Mouse (Mus musculus) embryonic facial prominence, embryonic 13.5 days (tissue): ENCODE measurements at regions not wholly inside any gene's neighbourhood (a gene's known extent, or its start where the extent isn't known, plus 50 kb on each side); places are given as distances from the start of the nearest gene placed in this dataset.

Source experiments
- ATAC-seq: fragments of 200-750 bp; cut with Nextera tagmentation; 2 replicates; pipeline ENCODE4 v1.8.0; 2017; ENCODE audit warnings: low read depth; ENCODE audit not compliant: insufficient number of reproducible peaks, insufficient read depth, low FRiP score, low TSS enrichment
- H3K27ac ChIP-seq: fragments of 300-500 bp; sonication (generic); 2 replicates; pipeline ENCODE4 v1.5.1; 2015; ENCODE audit warnings: moderate library complexity, mild to moderate bottlenecking, inconsistent platforms
- H3K27me3 ChIP-seq: fragments of 300-500 bp; sonication (generic); 2 replicates; pipeline ENCODE4 v1.6.1; 2015; ENCODE audit warnings: mild to moderate bottlenecking, inconsistent platforms
- H3K36me3 ChIP-seq: fragments of 300-500 bp; sonication (generic); 2 replicates; pipeline ENCODE4 v1.6.1; 2015; ENCODE audit warnings: mild to moderate bottlenecking, inconsistent platforms
- H3K4me1 ChIP-seq: fragments of 300-500 bp; sonication (generic); 2 replicates; pipeline ENCODE4 v1.6.1; 2015; ENCODE audit warnings: inconsistent platforms
- H3K4me2 ChIP-seq: fragments of 300-500 bp; sonication (generic); 2 replicates; pipeline ENCODE4 v1.6.1; 2015; ENCODE audit warnings: moderate library complexity, mild to moderate bottlenecking, inconsistent platforms
- H3K4me3 ChIP-seq: fragments of 300-500 bp; sonication (generic); 2 replicates; pipeline ENCODE4 v1.5.1; 2015; ENCODE audit warnings: mild to moderate bottlenecking, inconsistent platforms
- H3K9ac ChIP-seq: fragments of 300-500 bp; sonication (generic); 2 replicates; pipeline ENCODE4 v1.6.1; 2015; ENCODE audit warnings: mild to moderate bottlenecking, inconsistent platforms
- H3K9me3 ChIP-seq: fragments of 300-500 bp; sonication (generic); 2 replicates; pipeline ENCODE4 v1.6.1; 2016; ENCODE audit warnings: inconsistent platforms
- WGBS: fragments of 180-500 bp; shearing (Covaris S2); methylation state at CpG from one replicate; pipeline ENCODE4 v1.1.7; 2015; ENCODE audit warnings: mixed read lengths; 5-methylcytosine and 5-hydroxymethylcytosine counted together

DNA sequence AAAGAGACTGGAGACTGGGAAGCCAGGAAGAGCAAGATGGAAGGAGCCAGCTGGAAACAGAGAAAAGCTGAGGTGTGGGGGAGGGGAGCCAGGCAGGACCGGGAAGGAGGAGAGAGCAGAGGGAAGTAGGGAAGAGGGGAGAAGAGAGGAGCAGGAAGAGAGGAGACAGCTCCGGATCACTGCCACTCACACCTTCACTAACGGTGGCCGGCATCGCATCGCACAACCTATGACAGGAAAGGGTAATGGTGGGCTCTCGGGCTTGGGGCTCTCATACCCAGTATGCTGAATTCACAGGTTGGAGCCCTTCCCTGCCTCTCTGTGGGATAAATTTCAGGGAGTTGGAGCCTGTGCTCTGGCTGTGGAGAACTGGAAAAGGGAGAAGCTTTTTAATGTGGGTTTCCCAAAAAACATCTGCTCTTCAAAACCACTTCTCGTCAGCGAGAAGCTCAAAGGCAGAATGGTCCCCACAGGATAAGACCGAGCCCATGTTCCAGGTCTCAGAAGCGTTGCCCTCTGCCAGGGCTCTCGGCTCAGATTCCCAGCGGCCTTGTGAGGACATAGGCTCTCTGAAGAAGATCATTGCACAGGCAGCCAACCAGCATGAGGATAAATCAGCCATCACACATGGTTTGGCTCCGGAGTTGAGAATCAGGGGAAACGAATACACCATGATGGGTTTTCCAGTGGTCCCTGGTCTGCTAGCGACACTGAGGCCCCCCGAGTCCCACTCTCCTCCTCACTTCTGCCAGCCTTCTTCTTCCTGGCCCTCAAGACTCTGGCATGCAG is 53.8 kb upstream of the Coro2b start:
- H3K4me1 ChIP-seq: peaks cover 16% of the 10 kb centered on the region
- H3K27me3 ChIP-seq: no peaks in the 10 kb centered on the region
- no peak overlapping the region for H3K9ac ChIP-seq
- H3K9me3 ChIP-seq: no peaks in the 10 kb centered on the region; the same call in 1 of the 2 replicates
- peak overlapping the region; percentile 31 for H3K4me2 ChIP-seq
- ATAC-seq: no peak
- no peaks in the 10 kb centered on the region for H3K36me3 ChIP-seq
- H3K27ac ChIP-seq: peak overlapping the region; percentile 83
- H3K4me3 ChIP-seq: no peak overlapping the region
- 54% methylated on average over 17 of the region's 17 CpGs for WGBS

DNA sequence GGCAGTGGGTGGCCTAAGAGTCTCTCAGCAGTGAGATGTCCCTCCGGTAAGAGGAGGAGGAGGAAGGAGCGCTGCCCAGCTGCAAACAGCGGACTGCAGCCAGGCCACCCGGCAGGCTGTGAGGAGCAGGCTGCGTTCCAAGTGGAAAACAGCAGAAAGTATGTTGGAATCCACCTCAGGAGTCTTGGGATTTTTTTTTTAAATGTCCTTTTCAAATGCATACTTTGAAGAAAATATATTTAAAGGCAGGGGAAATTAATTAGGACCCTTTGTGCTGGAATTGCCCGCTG is 54.3 kb upstream of the Coro2b start:
- no peak overlapping the region for H3K4me3 ChIP-seq
- peaks cover 16% of the 10 kb centered on the region for H3K4me1 ChIP-seq
- ATAC-seq: no peak
- H3K4me2 ChIP-seq: peak overlapping the region; percentile 31
- H3K27me3 ChIP-seq: no peaks in the 10 kb centered on the region
- 45% methylated on average over 6 of the region's 6 CpGs for WGBS
- H3K36me3 ChIP-seq: no peaks in the 10 kb centered on the region
- H3K9ac ChIP-seq: no peak overlapping the region
- H3K9me3 ChIP-seq: no peaks in the 10 kb centered on the region; the same call in 1 of the 2 replicates
- H3K27ac ChIP-seq: peak overlapping the region; percentile 83

DNA sequence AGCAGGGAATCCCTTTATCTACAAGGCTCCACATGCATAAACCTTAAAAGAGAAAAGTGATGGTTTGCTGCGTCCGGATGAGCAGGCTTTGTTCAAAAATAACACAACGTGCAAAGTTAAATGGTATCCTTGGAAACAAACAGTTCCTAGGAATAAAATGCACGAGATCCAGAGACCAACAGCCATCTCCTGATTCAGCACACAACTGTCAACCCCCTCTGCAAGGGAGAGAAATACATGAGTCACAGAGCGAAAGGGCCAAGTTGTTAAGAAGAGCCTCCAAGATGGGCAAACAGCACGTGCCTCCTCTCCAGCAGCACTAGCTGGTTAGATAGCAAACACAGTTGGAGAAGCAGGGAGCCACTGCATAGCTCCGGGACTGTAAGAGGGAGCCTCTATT is 61.2 kb upstream of the Coro2b start:
- WGBS: 80% methylated on average over 7 of the region's 7 CpGs
- H3K27me3 ChIP-seq: no peaks in the 10 kb centered on the region
- no peak overlapping the region for H3K4me2 ChIP-seq
- no peak for ATAC-seq
- no peaks in the 10 kb centered on the region for H3K9me3 ChIP-seq
- H3K9ac ChIP-seq: no peak overlapping the region
- no peak overlapping the region for H3K4me3 ChIP-seq
- no peak overlapping the region for H3K27ac ChIP-seq
- H3K36me3 ChIP-seq: no peaks in the 10 kb centered on the region
- H3K4me1 ChIP-seq: no peaks in the 10 kb centered on the region; the same call in 1 of the 2 replicates

DNA sequence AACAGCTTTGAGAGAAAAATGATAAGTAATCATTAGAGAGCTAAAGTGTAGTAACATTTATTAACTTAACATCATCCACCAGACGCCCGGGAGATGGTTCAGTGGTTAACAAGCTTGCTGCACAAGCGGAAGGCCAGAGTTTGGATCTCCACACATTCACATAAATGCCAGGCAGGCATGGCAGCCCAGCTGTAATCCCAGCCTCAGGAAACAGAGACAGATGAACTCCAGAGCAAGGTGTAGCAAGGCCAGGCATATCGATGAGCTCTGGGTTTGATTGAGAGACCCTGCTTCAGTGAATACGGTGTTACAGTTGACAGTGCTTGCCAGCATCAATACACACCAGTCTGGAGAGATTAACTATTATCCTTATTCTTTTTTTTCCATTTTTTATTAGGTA is 62.1 kb upstream of the Coro2b start:
- H3K4me2 ChIP-seq: no peak overlapping the region
- H3K9ac ChIP-seq: no peak overlapping the region
- H3K36me3 ChIP-seq: no peaks in the 10 kb centered on the region
- no peak overlapping the region for H3K27ac ChIP-seq
- 92% methylated on average over 5 of the region's 5 CpGs for WGBS
- H3K4me3 ChIP-seq: no peak overlapping the region
- ATAC-seq: no peak
- H3K27me3 ChIP-seq: no peaks in the 10 kb centered on the region
- H3K4me1 ChIP-seq: no peaks in the 10 kb centered on the region; the same call in 1 of the 2 replicates
- no peaks in the 10 kb centered on the region for H3K9me3 ChIP-seq

DNA sequence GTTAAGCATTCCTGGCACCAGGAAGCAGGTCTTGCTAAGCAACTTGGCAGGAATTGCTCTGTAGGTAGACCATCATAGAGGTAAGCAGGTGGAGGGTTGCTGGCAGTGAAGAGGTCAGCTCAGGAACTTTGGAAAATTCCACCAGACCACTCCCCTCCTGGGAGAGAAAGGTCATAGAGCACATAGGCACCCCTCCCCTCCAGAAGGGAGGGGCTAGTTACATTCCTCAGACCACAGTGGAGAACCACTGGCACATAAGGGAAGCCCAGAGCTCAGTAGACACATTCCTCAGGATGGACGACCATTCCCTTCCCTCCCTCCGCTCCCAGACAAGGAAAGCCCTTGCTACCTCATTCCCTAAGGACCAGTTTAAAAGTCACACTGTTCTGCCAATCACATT is 67.1 kb upstream of the Itga11 start:
- no peak overlapping the region for H3K9ac ChIP-seq
- H3K27ac ChIP-seq: peak overlapping the region; percentile 55; the same call in 1 of the 2 replicates
- no peak overlapping the region for H3K4me2 ChIP-seq
- peaks cover 35% of the 10 kb centered on the region for H3K4me1 ChIP-seq
- H3K36me3 ChIP-seq: no peaks in the 10 kb centered on the region
- no peaks in the 10 kb centered on the region for H3K27me3 ChIP-seq
- ATAC-seq: no peak
- 81% methylated on average over 2 of the region's 2 CpGs for WGBS
- peaks cover 11% of the 10 kb centered on the region; the same call in 1 of the 2 replicates for H3K9me3 ChIP-seq
- H3K4me3 ChIP-seq: no peak overlapping the region

DNA sequence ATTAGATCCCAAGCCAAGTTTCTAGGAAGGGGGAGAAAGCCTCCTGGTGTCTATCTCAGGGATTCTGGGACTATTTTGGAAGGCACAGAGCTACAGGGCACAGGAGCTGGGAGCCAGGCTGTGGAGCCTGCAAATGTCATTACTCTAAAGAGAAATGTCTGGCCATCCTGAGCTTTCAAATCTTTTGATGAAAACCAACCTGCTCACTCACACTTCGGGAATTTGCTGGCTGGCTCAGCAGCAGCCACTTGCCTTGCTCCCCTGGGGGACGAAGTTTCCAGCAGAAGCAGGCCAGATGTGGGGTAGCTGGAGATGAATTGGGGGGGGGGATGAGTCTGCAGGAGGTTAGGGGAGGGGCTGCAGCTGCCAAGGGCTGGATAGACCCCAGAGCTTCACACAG is 66.2 kb upstream of the Itga11 start:
- Histone ChIP-seq H3K4me2 (no peak overlapping the region), H3K36me3 (no peaks in the 10 kb centered on the region), H3K27ac (peak overlapping the region; percentile 55), H3K9ac (no peak overlapping the region), H3K4me1 (peaks cover 36% of the 10 kb centered on the region), H3K9me3 (peaks cover 11% of the 10 kb centered on the region; the same call in 1 of the 2 replicates), H3K4me3 (no peak overlapping the region), H3K27me3 (no peaks in the 10 kb centered on the region)
- WGBS: 37% methylated on average over 2 of the region's 2 CpGs
- no peak for ATAC-seq

DNA sequence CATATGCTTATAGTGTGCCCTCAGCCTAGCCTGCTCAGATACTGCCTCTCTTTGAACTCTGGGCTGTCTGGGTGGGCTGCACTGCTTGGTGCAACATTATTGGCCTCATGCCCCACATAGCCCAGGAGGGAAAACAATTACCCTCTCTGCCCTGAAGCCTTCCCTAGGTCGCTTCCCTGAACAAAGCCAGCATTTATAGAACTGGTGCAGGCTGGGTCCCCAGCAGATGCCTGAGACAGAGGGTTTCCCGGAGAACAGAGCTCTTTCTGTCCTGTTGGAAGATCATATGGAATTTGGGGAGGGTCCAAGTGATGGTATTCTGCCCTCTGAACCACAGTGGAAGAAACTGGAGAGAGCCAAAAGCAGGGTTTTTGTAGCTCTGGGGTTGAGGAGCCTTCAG is 64.6 kb upstream of the Itga11 start:
- 28% methylated on average over 2 of the region's 2 CpGs for WGBS
- Histone ChIP-seq H3K4me1 (peaks cover 40% of the 10 kb centered on the region), H3K36me3 (no peaks in the 10 kb centered on the region), H3K4me2 (no peak overlapping the region), H3K27me3 (no peaks in the 10 kb centered on the region), H3K4me3 (no peak overlapping the region), H3K9me3 (peaks cover 11% of the 10 kb centered on the region; the same call in 1 of the 2 replicates), H3K27ac (peak overlapping the region; percentile 73), H3K9ac (no peak overlapping the region)
- no peak for ATAC-seq

DNA sequence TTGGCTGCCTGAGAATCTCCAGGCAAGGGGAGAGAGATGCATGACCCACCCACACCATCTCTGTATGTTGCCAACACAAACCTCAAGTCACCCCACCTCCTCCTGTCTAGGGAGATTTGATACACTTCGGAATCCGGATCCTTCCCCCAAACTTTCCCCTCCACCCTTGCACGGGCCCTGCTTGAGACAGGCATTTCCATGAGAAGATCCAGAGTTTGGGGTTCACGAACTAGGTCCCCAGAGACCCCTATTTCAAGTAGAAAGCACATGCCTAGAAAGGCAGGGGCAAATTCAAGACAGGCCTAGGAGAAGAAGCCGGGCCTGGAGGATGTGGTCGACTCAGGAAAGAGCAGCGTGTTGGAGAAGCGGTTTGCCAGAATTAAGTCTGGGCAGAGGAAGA is 63.8 kb upstream of the Itga11 start:
- Histone ChIP-seq H3K9ac (no peak overlapping the region; the same call in 1 of the 2 replicates), H3K9me3 (peaks cover 11% of the 10 kb centered on the region; the same call in 1 of the 2 replicates), H3K27ac (peak overlapping the region; percentile 73), H3K4me1 (peaks cover 40% of the 10 kb centered on the region), H3K4me3 (no peak overlapping the region), H3K4me2 (no peak overlapping the region), H3K36me3 (no peaks in the 10 kb centered on the region), H3K27me3 (no peaks in the 10 kb centered on the region)
- 43% methylated on average over 8 of the region's 8 CpGs for WGBS
- ATAC-seq: no peak

DNA sequence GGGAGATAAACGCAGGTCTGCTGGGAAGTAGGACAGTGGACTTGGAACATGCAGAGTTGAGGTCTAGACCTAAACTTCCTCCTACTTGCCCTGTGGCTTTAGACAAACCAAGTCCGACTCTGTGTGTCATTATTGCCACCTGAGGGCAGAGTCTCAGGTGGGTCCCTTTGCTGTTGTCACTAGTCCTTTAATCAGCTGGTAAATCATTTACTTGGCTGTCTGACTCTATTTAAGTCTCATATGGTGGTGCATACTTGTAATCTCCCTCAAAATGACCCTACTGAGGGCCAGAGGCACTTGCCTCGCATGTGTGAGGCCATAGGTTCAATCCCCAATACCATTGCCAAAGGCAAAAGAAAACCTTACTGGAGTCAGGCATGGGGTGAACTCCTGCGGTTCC is 62.7 kb upstream of the Itga11 start:
- Histone ChIP-seq H3K27ac (no peak overlapping the region), H3K4me1 (peaks cover 40% of the 10 kb centered on the region), H3K9me3 (peaks cover 7% of the 10 kb centered on the region; the same call in 1 of the 2 replicates), H3K9ac (no peak overlapping the region), H3K36me3 (no peaks in the 10 kb centered on the region), H3K27me3 (no peaks in the 10 kb centered on the region), H3K4me3 (no peak overlapping the region), H3K4me2 (no peak overlapping the region)
- WGBS: 80% methylated on average over 4 of the region's 4 CpGs
- ATAC-seq: no peak

DNA sequence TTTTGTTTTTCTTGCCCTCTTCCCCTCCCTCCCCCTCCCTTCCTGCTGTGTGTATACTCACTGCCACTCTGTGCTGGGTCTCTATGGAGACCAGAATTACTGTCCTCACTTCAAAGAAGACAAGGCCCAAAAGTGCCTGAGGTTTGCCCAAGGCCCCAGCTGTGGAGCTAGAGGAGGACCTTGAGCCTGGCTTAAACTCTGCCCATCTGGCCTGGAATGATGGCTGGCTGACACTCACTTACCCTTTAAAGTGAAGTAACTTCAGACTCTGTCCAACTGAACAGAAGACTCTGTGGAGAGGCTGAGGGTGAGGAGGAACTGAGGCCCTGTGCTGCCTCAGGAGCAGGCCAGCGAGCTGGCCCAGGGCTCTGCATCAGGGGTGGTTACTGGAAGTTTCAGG is 61.8 kb upstream of the Itga11 start:
- Histone ChIP-seq H3K4me3 (no peak overlapping the region), H3K9ac (no peak overlapping the region), H3K27me3 (no peaks in the 10 kb centered on the region), H3K9me3 (0 out of 2 replicates have a peak, but pooled peaks cover under 1% of the 10 kb centered on the region), H3K4me1 (peaks cover 46% of the 10 kb centered on the region), H3K27ac (no peak overlapping the region), H3K36me3 (no peaks in the 10 kb centered on the region), H3K4me2 (no peak overlapping the region)
- ATAC-seq: no peak
- WGBS: 55% methylated on average over 1 of the region's 1 CpGs

DNA sequence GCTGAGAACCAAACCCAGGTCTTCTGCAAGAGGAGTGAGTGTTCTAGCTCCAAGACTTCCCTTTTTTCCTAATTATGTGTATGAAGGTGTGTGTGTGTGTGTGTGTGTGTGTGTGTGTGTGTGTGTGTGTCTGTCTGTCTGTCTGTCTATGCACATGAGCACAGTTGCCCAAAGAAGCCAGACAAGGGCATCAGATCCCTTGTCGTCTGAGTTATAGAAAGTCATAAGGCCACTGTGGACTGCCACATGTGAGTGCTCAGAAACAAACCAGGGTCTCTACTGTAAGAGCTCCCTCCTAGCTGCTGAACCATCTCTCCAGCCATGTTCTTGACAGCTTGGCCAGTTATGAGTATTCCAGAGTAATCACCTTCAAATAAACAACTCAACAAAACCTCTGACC is 58.6 kb upstream of the Itga11 start:
- WGBS: 93% methylated on average over 1 of the region's 1 CpGs
- ATAC-seq: no peak
- H3K27me3 ChIP-seq: no peaks in the 10 kb centered on the region
- H3K9me3 ChIP-seq: no peaks in the 10 kb centered on the region
- H3K4me3 ChIP-seq: no peak overlapping the region
- no peaks in the 10 kb centered on the region for H3K36me3 ChIP-seq
- H3K4me1 ChIP-seq: peaks cover 17% of the 10 kb centered on the region
- H3K4me2 ChIP-seq: no peak overlapping the region
- H3K27ac ChIP-seq: no peak overlapping the region
- no peak overlapping the region for H3K9ac ChIP-seq

DNA sequence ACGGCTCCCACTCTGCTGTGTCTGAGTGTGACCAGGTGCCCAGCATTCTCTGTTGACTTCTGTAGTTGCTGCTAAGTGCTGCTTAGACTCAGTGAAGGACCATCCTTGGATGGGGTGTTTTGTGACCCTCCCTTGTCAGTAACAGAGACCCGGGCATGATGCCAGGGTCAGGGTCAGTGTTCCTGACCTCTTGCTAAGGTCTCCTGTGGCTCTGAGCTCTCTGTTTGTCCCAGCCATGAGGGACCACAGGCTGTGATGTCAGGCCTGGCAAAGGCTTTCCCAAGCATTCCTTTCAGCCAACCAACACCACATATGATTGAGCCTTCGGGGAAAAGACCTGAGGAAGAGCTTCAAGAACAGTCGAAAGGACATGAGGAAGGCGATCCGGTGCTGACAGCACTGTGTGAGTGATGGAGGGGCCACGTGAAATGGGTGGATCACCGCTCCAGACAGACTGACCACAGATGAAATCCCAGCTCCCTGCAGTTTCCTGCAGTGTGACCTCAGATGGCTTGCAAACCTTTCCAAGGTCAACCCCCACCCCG is 56.7 kb upstream of the Itga11 start:
- 71% methylated on average over 9 of the region's 9 CpGs for WGBS
- Histone ChIP-seq H3K36me3 (no peaks in the 10 kb centered on the region), H3K27ac (no peak overlapping the region), H3K9me3 (no peaks in the 10 kb centered on the region), H3K4me3 (no peak overlapping the region), H3K9ac (no peak overlapping the region), H3K27me3 (no peaks in the 10 kb centered on the region), H3K4me2 (no peak overlapping the region), H3K4me1 (peaks cover 11% of the 10 kb centered on the region; the same call in 1 of the 2 replicates)
- no peak for ATAC-seq
